Mouse (Mus musculus) granulocyte monocyte progenitor cell, adult 5-6 weeks (primary cell): ENCODE data around the gene Calcb. TPM values are rescaled to one million over a fixed set of nuclear protein-coding genes. Genes with fewer than 3 reads are reported as not detected.
A peak's percentile ranks its signal among the peaks of the same experiment; 100 is the strongest.

Experiments used
- ATAC-seq: replicated peaks from 2 replicates; pipeline ENCODE4 v1.8.0; 2016; ENCODE audit warnings: mild to moderate bottlenecking, moderate TSS enrichment, inconsistent platforms; ENCODE audit not compliant: poor library complexity, severe bottlenecking
- total RNA-seq, 2 experiments: library from RNA; stranded (forward) in 1 of 2; stranded (reverse) in 1 of 2; fragments of 200-712, 200-1000 nt in 1 of 2; fragments of >200 nt in 1 of 2; fragmentation: Nextera tagmentation in 1 of 2; gene quantifications; 2 replicates each; pipeline ENCODE4 v1.2.3; 2014 to 2017

Gene Calcb
- total RNA-seq (2014; fragmentation: Nextera tagmentation) (not detected in 2 replicates), total RNA-seq (2017) (not detected in 2 replicates)

DNA sequence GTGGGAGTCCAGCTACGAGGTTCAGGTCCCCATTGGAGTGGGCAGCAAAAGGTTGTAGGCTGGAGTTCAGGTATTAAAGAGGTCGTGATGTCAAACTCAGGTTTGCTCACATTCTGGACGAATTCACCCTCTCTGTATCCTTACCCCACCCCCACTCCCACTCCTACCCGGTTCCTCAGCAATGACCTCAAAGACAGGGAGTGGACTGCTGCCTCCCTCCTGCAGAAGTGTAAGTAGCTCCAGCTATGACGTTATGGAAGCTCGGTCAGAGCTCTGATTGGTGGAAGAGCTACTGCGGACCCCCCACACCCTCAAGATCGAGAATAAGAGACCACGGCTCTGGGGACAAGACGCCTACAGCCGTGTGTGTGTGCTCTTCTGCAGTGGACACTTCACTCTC is at the start of gene Calcb:
Calcb (plus strand) TSS at position 344 of the 400 bp plus-strand sequence.
- 0 out of 2 replicates have a peak, but pooled peaks have one; percentile 23 for ATAC-seq

- ATAC-seq, result peak; percentile 44; the same call in 1 of the 2 replicates
Measured at GRCm38 (mm10) chr7:114671405-114671804, 47.0 kb upstream of the Calcb start.

GRCm38 (mm10) chr7:114672697-114673096 is 45.7 kb upstream of the Calcb start:
- no peak; the same call in 1 of the 2 replicates for ATAC-seq

GRCm38 (mm10) chr7:114692339-114692738 is 26.1 kb upstream of the Calcb start:
- no peak for ATAC-seq

- no peak for ATAC-seq
Measured at GRCm38 (mm10) chr7:114700871-114701270, 17.6 kb upstream of the Calcb start.

DNA sequence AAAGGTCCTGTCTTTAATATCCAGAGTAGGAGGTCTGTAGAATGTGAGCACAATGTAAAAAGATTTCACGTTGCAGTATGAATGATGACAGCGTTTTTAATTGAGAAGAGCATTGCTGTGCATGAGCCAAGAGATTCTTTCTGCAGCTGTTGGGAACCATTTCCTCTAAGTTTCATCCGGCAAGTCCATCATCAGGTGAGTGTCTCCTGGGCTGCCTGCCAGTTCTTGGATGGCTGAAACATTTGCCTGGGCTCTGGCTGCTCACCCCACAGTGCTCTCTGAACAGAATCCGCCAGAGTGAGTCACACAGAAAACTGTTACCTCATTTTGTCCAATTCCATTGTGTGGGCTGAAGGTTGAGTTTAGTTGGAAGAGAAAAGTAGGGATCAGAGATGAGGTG is 11.7 kb upstream of the Calcb start:
- no peak for ATAC-seq

- no peak for ATAC-seq
Measured at GRCm38 (mm10) chr7:114707398-114707797, 11.0 kb upstream of the Calcb start.

DNA sequence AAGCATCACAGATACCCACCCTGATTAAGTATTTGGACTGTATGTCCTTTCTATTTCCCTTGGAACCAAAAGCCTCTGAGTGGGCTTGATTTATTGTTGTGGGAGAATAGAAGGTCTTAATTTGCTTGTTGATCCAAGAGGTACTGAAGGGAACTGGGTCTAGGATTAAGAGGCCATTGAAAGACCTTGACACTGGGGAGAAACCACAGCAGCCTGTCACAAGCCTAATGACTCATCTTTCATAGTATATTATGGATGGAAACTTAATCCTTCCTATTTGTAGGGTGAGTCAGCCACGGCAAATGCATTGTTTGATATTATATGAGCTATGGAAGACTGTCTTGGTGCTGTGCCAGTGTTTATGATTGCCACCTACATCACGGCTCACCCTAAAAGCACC is 8.0 kb upstream of the Calcb start:
- no peak for ATAC-seq

DNA sequence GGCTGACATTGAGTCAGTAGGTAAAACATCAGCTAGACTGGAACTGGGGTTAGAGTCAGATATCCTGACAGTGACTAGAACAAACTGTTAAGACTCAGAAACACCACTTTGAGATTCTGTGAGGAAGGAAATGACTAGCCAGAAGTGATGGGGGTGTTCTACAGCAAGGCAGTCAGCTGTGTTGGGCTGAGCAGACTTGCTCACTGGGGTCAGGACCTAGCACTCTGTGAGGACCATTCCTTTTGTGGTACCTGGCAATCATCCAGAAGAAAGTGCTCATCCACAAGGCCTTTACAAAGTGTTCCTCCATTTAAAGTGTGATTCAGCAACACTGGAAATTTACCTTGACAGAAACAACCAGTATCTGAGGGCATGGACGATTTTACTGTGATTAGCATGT is 5.9 kb upstream of the Calcb start:
- no peak for ATAC-seq

DNA sequence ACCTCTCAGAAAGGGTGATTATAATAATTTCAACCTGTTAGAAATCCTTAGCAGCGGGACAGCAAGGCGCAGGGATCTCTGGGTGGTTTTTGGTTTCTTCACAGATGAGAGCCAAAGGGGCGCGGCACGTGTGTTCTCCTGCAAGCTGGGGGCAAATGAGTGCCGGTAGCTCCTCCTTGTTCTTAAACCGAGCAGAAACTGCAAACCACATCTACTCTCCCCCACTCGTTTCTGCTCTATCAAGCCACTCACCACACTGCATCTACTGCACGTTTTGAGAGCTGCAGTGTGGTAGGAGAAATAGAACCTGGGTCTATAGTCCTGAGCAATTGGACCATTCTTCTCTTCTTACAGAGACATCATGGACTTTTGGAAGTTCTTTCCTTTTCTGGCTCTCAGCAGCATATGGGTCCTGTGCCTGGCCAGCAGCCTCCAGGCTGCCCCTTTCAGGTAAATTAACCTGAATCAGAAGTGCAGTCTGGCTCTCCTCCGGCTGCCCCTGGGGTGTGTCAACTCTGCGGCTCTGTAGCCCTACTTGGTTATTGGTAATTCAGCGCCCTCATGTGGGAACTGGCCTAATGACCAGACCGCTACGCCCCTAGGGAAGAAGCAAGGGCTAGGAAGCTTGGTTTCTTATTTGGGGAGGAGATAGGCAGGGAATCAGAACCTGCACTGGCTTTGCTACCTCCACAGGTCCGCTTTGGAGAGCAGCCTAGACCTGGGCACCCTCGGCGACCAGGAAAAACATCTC is 1.1 kb downstream of the Calcb start:
- peak; percentile 75 for ATAC-seq

DNA sequence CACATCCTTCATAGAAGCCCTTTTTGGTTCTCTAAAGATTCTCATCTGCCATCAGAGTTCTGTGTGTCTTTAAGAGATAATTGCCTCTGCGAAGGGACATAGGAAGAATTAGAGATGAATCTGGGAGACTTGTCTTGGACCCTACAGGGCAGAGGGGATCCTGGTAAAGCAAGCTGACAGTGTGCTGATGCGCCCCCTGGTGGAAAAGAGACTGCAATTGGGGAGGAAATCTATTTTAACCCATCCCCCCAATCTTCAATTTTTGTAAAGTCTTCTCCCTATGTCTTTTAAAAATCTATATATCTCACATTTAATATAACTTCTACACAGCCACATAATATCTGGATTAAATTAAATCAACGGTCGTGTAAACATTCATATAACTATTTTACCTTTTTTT is 11.3 kb downstream of the Calcb start:
- 0 out of 2 replicates have a peak, but pooled peaks have one; percentile 35 for ATAC-seq

DNA sequence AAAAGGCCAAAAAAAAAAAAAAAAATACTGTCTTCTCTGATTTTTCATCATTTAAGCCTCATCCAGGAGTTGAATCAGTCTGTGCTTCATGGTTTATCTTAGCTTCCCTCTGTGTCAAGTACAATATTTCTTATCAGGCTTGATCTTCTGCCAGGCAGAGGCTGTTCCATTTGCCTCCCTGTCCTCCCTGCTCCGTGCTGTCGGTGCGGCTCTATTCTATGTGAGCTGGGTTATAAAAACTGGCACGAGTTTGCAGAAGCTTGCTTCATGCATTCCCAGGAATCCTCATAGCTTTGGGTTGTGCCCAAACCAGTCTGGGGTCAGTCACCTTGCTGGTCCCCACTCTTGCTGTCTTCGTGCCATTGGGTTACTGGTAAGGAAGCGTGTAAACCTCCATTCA is 12.7 kb downstream of the Calcb start:
- ATAC-seq, result no peak

GRCm38 (mm10) chr7:114731700-114732099 is 13.3 kb downstream of the Calcb start:
- peak; percentile 52; the same call in 1 of the 2 replicates for ATAC-seq

GRCm38 (mm10) chr7:114736256-114736655 is 17.8 kb downstream of the Calcb start:
- no peak for ATAC-seq

DNA sequence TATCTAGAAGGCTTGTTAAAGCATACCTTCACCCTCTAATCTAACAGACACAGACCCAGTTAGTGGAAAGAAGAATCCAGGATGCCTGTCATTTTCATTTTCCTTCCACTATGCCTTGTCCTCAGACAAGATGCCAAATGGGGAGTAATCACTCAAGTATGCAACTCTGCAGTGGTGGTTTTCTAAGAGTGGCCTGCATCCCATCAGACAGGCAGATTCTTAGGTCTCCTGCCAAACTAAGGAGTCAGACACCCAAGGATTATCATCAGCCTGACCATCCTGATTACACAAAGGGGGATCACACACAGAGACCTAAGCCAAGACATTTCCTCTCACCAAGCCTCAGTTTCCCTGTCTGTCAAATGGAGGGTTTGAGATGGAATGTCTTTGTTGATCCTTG is 19.7 kb downstream of the Calcb start:
- ATAC-seq, result no peak

DNA sequence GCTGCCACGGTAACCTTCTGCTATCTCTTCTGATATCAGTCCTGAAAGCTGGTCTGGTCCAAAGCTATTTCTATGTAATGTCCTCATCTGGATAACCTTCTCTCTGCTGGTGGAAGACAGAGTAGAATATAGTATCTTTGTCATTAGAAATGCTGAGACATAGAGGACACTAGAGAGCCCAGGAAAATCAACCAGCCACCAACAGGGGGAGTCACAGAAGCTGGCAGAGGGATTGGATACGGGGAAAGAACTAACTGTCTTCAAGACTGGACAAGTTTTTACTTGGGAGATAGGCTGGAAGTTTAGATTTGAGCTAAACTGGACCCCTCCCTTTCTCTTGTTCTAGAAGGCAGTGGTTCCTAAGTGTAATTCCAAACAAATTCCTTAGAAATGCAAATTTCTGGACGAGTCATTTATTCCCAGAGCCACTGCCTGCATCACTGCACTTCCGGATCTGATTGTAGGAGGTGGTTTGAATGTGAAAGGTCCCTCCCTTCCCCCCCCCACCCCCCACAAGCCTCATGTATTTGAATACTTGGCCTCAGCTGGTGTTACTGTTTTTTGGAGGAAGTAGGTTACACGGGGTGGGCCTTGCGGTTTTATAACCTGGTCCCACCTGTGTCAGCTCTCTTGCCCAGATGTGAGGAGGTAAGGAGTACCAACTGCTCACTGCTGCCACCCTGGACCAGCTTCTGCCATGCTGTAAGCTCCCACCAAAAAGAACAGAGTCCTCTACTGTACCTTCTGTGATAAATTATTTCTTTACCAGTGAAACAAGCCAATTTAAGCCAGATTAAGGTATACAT is 22.1 kb downstream of the Calcb start:
- ATAC-seq, result no peak

DNA sequence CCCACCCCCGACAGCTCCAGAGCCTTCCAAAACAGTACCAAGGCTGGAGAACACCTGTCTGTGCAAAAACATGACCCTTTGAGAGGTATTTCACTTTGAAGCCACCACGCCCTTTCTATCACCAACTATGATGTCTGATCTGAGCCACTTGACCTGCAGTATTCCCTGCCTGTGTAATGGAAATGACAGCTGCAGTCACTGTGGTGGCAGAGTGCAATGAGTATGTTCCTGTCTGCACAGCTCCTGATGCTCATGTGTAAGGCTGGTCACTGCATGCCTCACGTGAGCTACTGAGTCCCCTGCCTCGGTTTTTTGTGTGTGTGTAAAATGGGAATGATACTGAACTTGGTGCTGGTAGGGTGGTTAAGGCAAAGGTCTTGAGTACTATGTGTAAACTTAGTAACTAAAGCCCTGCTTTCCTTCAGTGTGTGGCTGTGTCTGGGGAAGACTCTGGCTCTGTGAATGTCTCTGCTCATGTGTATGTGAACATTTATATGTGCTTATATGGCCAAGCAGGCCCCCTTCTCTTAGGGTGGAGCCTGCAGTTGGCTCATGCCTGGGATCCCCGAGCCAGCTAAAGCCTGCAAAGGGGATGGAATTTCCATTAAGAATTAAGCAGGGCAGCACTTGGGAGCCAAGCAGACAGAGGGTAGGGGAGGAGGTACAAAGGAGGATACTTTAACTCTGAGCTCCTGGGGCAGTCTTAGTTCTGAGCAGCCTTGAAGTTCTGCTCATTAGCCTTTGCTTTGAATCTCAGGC is 24.8 kb downstream of the Calcb start, which contains the start of gene Insc:
Insc (plus strand) TSS at position 673 of the 759 bp plus-strand sequence.
- ATAC-seq, result no peak

DNA sequence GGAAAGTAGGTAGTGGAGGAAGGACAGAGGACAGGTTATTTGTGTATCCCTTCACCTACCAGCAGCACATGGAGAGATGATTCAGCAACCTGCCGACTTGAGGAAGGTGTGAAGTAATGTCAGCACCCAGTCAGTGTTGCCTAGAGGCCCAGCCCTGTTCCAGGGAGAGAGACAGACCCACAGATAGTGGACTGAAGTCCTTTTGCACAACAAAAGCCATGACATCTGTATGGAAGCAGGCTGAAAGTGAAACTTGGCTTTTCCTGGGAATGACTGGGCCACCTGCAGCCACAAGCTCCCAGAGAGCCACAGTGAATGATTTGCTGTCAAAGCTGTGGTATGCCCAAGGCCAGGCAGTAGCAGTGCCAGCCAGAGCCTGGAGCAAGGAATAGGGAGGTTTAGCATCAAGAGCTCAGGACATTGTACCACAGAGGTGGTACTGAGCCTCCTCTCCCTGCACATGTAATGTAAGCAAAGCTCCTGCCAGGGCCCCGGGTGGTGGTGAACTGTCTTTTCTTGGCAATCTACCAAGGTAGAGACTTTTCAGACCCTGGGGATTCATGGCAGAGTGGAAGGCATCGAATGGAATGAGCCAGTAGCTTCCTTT is 26.3 kb downstream of the Calcb start:
- ATAC-seq, result no peak

GRCm38 (mm10) chr7:114745481-114746271 is 27.2 kb downstream of the Calcb start:
- no peak for ATAC-seq
